Mouse (Mus musculus) liver, embryonic 13.5 days (tissue): ENCODE measurements at regions not wholly inside any gene's neighbourhood (a gene's known extent, or its start where the extent isn't known, plus 50 kb on each side); places are given as distances from the start of the nearest gene placed in this dataset.

Source experiments
- ATAC-seq: fragments of 200-750 bp; cut with Nextera tagmentation; 2 replicates; pipeline ENCODE4 v1.8.0; 2017; ENCODE audit warnings: low read depth, mild to moderate bottlenecking, moderate number of reproducible peaks, moderate library complexity
- DNase-seq: peaks from one replicate; pipeline ENCODE4 v3.0.0; 2022
- H3K27ac ChIP-seq: fragments of 300-500 bp; sonication (generic); 2 replicates; pipeline ENCODE4 v1.5.1; 2015; ENCODE audit warnings: moderate library complexity, mild to moderate bottlenecking, inconsistent platforms
- H3K27me3 ChIP-seq: fragments of 300-500 bp; sonication (generic); 2 replicates; pipeline ENCODE4 v1.6.1; 2015; ENCODE audit warnings: mild to moderate bottlenecking, inconsistent platforms
- H3K36me3 ChIP-seq: fragments of 300-500 bp; sonication (generic); 2 replicates; pipeline ENCODE4 v1.6.1; 2015; ENCODE audit warnings: mild to moderate bottlenecking, inconsistent platforms
- H3K4me1 ChIP-seq: fragments of 300-500 bp; sonication (generic); replicated peaks from 2 replicates; pipeline ENCODE4 v1.6.1; 2015; ENCODE audit warnings: inconsistent platforms
- H3K4me2 ChIP-seq: fragments of 300-500 bp; sonication (generic); 2 replicates; pipeline ENCODE4 v1.6.1; 2015; ENCODE audit warnings: inconsistent platforms, mild to moderate bottlenecking, moderate library complexity
- H3K4me3 ChIP-seq: fragments of 300-500 bp; sonication (generic); replicated peaks from 2 replicates; pipeline ENCODE4 v1.5.1; 2015; ENCODE audit warnings: mild to moderate bottlenecking, inconsistent platforms
- H3K9ac ChIP-seq: fragments of 300-500 bp; sonication (generic); 2 replicates; pipeline ENCODE4 v1.6.1; 2015; ENCODE audit warnings: mild to moderate bottlenecking, inconsistent platforms
- H3K9me3 ChIP-seq: fragments of 300-500 bp; sonication (generic); replicated peaks from 2 replicates; pipeline ENCODE4 v1.6.1; 2016; ENCODE audit warnings: inconsistent platforms
- WGBS: fragments of 180-500 bp; shearing (Covaris S2); methylation state at CpG from one replicate; pipeline ENCODE4 v1.1.7; 2015; ENCODE audit not compliant: insufficient replicate concordance; 5-methylcytosine and 5-hydroxymethylcytosine counted together

GRCm38 (mm10) chr2:178668451-178668850, 238.1 kb downstream of the Cdh26 start:
- no peaks in the 10 kb centered on the region for H3K9me3 ChIP-seq
- H3K27ac ChIP-seq: no peak overlapping the region
- no peak for ATAC-seq
- no peaks in the 10 kb centered on the region for H3K27me3 ChIP-seq
- no peaks in the 10 kb centered on the region for H3K36me3 ChIP-seq
- H3K4me2 ChIP-seq: no peak overlapping the region
- WGBS: 20% methylated on average over 2 of the region's 2 CpGs
- no peak overlapping the region for H3K9ac ChIP-seq
- no peak overlapping the region for H3K4me3 ChIP-seq
- no peaks in the 10 kb centered on the region for H3K4me1 ChIP-seq
- no peak for DNase-seq

- ATAC-seq: no peak
- 70% methylated on average over 11 of the region's 11 CpGs for WGBS
- no peak overlapping the region for H3K27ac ChIP-seq
Measured at GRCm38 (mm10) chr2:178670952-178671351, 240.6 kb downstream of the Cdh26 start.

GRCm38 (mm10) chr2:178673621-178674020, 243.3 kb downstream of the Cdh26 start:
- H3K36me3 ChIP-seq: no peaks in the 10 kb centered on the region
- H3K4me3 ChIP-seq: no peak overlapping the region
- no peak for ATAC-seq
- H3K4me1 ChIP-seq: 0 out of 2 replicates have a peak, but pooled peaks cover 6% of the 10 kb centered on the region
- WGBS: 75% methylated on average over 4 of the region's 4 CpGs
- H3K9me3 ChIP-seq: no peaks in the 10 kb centered on the region
- no peak overlapping the region for H3K27ac ChIP-seq
- no peak for DNase-seq
- no peak overlapping the region for H3K4me2 ChIP-seq
- H3K27me3 ChIP-seq: no peaks in the 10 kb centered on the region
- H3K9ac ChIP-seq: no peak overlapping the region

More at GRCm38 (mm10) chr2:178670952-178671351, 240.6 kb downstream of the Cdh26 start:
- no peak for DNase-seq
- H3K9me3 ChIP-seq: no peaks in the 10 kb centered on the region
- H3K4me3 ChIP-seq: no peak overlapping the region
- H3K4me1 ChIP-seq: no peaks in the 10 kb centered on the region
- H3K4me2 ChIP-seq: no peak overlapping the region
- no peaks in the 10 kb centered on the region for H3K27me3 ChIP-seq
- no peak overlapping the region for H3K9ac ChIP-seq
- no peaks in the 10 kb centered on the region for H3K36me3 ChIP-seq

- Histone ChIP-seq H3K4me2 (no peak overlapping the region), H3K27ac (no peak overlapping the region), H3K9me3 (no peaks in the 10 kb centered on the region), H3K4me3 (no peak overlapping the region), H3K4me1 (0 out of 2 replicates have a peak, but pooled peaks cover 6% of the 10 kb centered on the region), H3K9ac (no peak overlapping the region), H3K27me3 (no peaks in the 10 kb centered on the region), H3K36me3 (no peaks in the 10 kb centered on the region)
- WGBS: 46% methylated on average over 4 of the region's 4 CpGs
- no peak for DNase-seq
- ATAC-seq: no peak
Measured at GRCm38 (mm10) chr2:178674621-178675020, 244.3 kb downstream of the Cdh26 start.

- Histone ChIP-seq H3K4me1 (0 out of 2 replicates have a peak, but pooled peaks cover 6% of the 10 kb centered on the region), H3K9me3 (no peaks in the 10 kb centered on the region), H3K4me2 (no peak overlapping the region), H3K27me3 (no peaks in the 10 kb centered on the region), H3K36me3 (no peaks in the 10 kb centered on the region), H3K9ac (no peak overlapping the region), H3K4me3 (no peak overlapping the region), H3K27ac (no peak overlapping the region)
- DNase-seq (no peak), ATAC-seq (peak; percentile 66)
- WGBS: 51% methylated on average over 10 of the region's 10 CpGs
Measured at GRCm38 (mm10) chr2:178676970-178677369, 246.6 kb downstream of the Cdh26 start.

- no peaks in the 10 kb centered on the region for H3K9me3 ChIP-seq
Measured at GRCm38 (mm10) chr2:178680368-178680767, 250.0 kb downstream of the Cdh26 start.

DNA sequence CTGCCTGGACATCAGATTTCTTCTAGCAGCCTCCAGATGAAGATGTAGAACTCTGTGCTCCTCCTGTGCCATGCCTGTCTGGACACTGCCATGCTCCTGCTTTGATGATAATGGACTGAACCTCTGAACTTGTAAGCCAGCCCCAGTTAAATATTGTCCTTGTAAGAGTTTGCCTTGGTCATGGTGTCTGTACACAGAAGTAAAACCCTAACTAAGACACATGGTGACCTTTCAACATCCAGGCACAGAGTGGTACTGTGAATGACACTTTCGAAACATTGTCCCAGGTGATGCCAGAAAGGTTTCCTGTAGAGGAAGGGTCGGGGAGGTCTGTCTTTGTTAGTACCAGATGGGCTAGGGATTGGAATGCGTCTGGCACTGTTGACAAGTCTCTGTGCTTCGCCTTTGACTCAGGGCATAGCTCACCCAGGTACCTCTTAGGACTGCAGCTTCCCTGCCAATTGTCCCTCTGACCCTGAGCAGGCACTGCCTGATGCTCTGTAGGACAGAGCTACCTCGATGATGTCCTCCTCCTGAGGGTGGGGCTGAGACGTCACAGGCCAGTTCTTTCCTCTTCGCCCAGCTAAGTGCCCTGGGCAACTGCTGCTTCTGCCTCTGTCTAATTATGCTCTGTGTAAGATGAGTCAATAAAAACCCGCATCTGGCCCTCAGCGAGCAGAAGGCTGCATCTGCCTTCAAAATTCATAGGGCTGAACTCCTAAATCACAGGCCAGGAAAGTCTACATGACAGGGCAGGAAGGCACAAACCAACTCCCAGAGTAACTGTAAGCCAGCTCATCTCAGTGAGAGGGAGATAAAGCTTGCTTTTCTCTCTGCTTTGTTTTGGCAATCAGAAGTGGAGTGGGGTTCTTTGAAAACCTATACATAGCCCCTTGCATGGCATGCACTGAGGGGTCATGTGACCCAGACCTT, 254.0 kb downstream of the Cdh26 start:
- ATAC-seq (peak; percentile 28; the same call in 1 of the 2 replicates), DNase-seq (no peak)
- Histone ChIP-seq H3K4me2 (no peak overlapping the region), H3K27me3 (no peaks in the 10 kb centered on the region), H3K4me3 (no peak overlapping the region), H3K9me3 (no peaks in the 10 kb centered on the region), H3K9ac (no peak overlapping the region), H3K36me3 (no peaks in the 10 kb centered on the region), H3K27ac (no peak overlapping the region), H3K4me1 (0 out of 2 replicates have a peak, but pooled peaks cover 2% of the 10 kb centered on the region)
- 41% methylated on average over 9 of the region's 9 CpGs for WGBS

More at GRCm38 (mm10) chr2:178680368-178680767, 250.0 kb downstream of the Cdh26 start:
- no peak overlapping the region for H3K27ac ChIP-seq
- H3K4me2 ChIP-seq: no peak overlapping the region
- H3K9ac ChIP-seq: no peak overlapping the region
- 0 out of 2 replicates have a peak, but pooled peaks cover 8% of the 10 kb centered on the region for H3K4me1 ChIP-seq
- H3K4me3 ChIP-seq: no peak overlapping the region
- ATAC-seq (no peak), DNase-seq (no peak)
- no peaks in the 10 kb centered on the region for H3K36me3 ChIP-seq
- WGBS: 62% methylated on average over 3 of the region's 3 CpGs
- no peaks in the 10 kb centered on the region for H3K27me3 ChIP-seq

- ATAC-seq: no peak
- 70% methylated on average over 5 of the region's 5 CpGs for WGBS
Measured at GRCm38 (mm10) chr2:178685211-178685610, 254.9 kb downstream of the Cdh26 start.

GRCm38 (mm10) chr2:178686167-178686601, 255.9 kb downstream of the Cdh26 start:
- Histone ChIP-seq H3K4me1 (peaks cover 6% of the 10 kb centered on the region), H3K9me3 (no peaks in the 10 kb centered on the region), H3K9ac (no peak overlapping the region), H3K4me2 (no peak overlapping the region), H3K36me3 (no peaks in the 10 kb centered on the region), H3K4me3 (no peak overlapping the region), H3K27ac (no peak overlapping the region), H3K27me3 (no peaks in the 10 kb centered on the region)
- DNase-seq: no peak
- WGBS: 74% methylated on average over 7 of the region's 7 CpGs
- no peak for ATAC-seq

More at GRCm38 (mm10) chr2:178685211-178685610, 254.9 kb downstream of the Cdh26 start:
- H3K9ac ChIP-seq: no peak overlapping the region
- no peak for DNase-seq
- H3K9me3 ChIP-seq: no peaks in the 10 kb centered on the region
- no peak overlapping the region for H3K4me2 ChIP-seq
- no peaks in the 10 kb centered on the region for H3K27me3 ChIP-seq
- no peaks in the 10 kb centered on the region for H3K36me3 ChIP-seq
- no peak overlapping the region for H3K27ac ChIP-seq
- H3K4me3 ChIP-seq: no peak overlapping the region
- H3K4me1 ChIP-seq: 0 out of 2 replicates have a peak, but pooled peaks cover 2% of the 10 kb centered on the region

DNA sequence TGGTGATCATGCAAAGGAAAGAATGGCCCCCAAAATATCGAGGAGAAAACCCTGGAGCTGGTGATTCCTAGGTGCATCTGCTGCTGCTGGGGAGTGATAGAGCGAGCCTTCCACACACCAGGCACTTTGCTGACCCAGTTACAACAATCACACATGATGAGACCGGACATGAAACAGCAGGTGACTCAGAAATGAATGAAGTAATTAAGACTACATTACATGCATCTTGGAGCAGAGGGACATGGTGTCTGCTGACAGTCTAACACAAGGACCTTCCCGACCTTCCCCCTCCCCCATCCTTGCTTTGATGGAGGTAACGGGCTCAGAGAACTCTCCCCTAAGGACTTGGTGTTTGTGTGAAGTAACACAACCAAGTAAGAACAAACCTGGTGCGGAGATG, 258.3 kb downstream of the Cdh26 start:
- no peak overlapping the region for H3K9ac ChIP-seq
- no peak for ATAC-seq
- H3K27ac ChIP-seq: no peak overlapping the region
- no peak for DNase-seq
- H3K36me3 ChIP-seq: no peaks in the 10 kb centered on the region
- no peaks in the 10 kb centered on the region for H3K27me3 ChIP-seq
- WGBS: 56% methylated on average over 6 of the region's 6 CpGs
- H3K9me3 ChIP-seq: no peaks in the 10 kb centered on the region
- peaks cover 12% of the 10 kb centered on the region for H3K4me1 ChIP-seq
- H3K4me2 ChIP-seq: no peak overlapping the region
- no peak overlapping the region for H3K4me3 ChIP-seq

- Histone ChIP-seq H3K4me1 (peaks cover 10% of the 10 kb centered on the region), H3K27ac (no peak overlapping the region; the same call in none of the 2 replicates), H3K4me2 (no peak overlapping the region), H3K27me3 (no peaks in the 10 kb centered on the region), H3K36me3 (no peaks in the 10 kb centered on the region), H3K9me3 (no peaks in the 10 kb centered on the region; the same call in 1 of the 2 replicates), H3K4me3 (no peak overlapping the region), H3K9ac (no peak overlapping the region)
- WGBS: 50% methylated on average over 13 of the region's 13 CpGs
- DNase-seq (no peak), ATAC-seq (0 out of 2 replicates have a peak, but pooled peaks have one; percentile 16)
Measured at GRCm38 (mm10) chr2:178691190-178691864, 261.0 kb downstream of the Cdh26 start.
